Mouse (Mus musculus) hematopoietic multipotent progenitor cell, adult 10-12 weeks (in vitro differentiated cells): Measurements from ENCODE around the gene Frmpd2. TPM values are rescaled to one million over a fixed set of nuclear protein-coding genes. Genes with fewer than 3 reads are reported as not detected.

Source experiments
- polyA plus RNA-seq: library from polyadenylated mRNA; stranded (reverse); fragments of >175 nt; gene quantifications from 2 replicates; pipeline ENCODE4 v1.2.3, GENCODE M21; 2012; ENCODE audit warnings: low replicate concordance

The Frmpd2 gene
- polyA plus RNA-seq: not detected in 2 replicates

DNA sequence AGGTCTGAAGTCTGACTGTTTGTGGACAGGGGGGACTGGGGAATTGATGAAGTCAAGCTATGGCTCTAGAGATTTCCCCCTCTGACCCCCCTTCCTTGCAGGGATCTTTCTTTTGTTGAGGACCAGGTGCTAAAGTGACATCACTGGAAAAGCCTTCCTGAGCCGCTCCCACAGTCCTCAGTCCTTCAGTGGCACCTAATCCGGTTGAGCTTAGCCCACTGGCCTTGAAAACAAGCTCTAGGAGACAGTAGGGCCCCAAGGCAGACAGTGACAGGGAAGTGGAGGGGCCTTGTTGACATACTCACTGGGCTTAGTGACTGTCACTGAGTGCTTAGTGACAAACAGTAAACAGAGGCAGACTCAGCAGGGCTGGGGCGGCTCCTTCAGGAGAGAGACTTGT lies at the start of gene Frmpd2:
Gene Frmpd2 (plus strand): TSS at position 366 of the 400 bp plus-strand sequence.

DNA sequence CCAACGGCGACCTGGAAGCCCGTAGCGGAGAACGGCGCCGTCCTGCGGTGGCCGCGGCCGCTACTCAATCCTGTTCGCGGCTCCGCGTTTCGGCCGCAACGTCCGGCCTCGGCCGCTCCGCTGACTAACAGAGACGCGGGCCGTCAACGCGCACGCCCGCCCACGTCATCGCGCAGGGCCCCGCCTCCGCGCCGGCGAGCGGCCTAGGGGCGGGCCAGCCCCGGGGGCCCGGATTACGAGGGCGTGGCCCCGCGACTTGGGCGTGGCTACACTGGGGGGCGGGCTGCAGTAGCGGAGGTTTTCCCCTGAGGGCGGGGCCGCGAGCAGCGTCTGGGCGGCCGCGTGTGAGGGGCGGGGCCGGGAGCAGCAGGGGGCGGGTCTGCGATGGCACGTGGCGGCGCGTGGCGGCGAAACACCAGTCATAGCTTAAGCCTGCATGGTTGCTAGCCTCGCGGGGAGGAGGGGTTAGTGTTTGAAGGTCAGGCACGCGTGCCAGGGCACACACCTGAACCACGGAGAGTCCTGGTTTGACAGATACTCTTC lies 24.4 kb upstream of the Frmpd2 start, which contains the start of gene Mapk8:
Gene Mapk8 (minus strand): TSS at position 132 of the 543 bp plus-strand sequence.

DNA sequence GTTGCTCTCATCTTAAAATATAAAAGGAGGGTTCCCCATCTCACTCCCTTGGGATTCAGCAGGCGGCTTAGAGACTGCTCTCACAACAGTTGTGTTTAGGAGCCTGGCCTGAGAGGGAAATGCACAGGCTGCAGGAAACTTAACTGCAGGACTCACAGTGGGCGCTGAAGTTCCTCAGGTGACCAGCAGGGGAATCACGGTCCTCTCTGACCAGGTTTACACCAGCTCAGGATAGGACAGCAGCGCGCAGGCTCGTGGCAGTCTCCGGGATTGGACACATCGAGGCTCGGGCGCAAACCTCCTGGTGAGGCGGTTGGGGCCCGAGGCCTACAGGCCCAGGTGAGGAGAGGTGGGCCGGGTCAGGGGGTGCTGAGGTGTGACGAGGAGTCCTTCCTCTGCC lies 117.5 kb downstream of the Frmpd2 start, which contains the start of gene Ptpn20:
Gene Ptpn20 (plus strand): TSS at position 257 of the 400 bp plus-strand sequence.

Other genes starting within 250 kb of the Frmpd2 start
- 5.6 and 7.3 TPM in 2 replicates for gene Mapk8, start 24.5 kb upstream of the Frmpd2 start, polyA plus RNA-seq
- gene Ptpn20, start 117.5 kb downstream of the Frmpd2 start, polyA plus RNA-seq: not detected in 2 replicates